Mouse (Mus musculus): ENCODE results near the gene Gm8909. TPM values are rescaled to one million over a fixed set of nuclear protein-coding genes. Genes with fewer than 3 reads are reported as not detected.
"Not testable (repeated sequence)": the region's sequence is repeated elsewhere in the genome, so short reads cannot be mapped to it uniquely, and the experiment has no call there.

The Gm8909 gene
- total and polyA plus RNA-seq, 2 experiments from 2014 or later = 0.28 TPM; not detected in 1

GRCm38 (mm10) chr17:36194471-36194870 lies 26.1 kb upstream of the Gm8909 start:
- no peaks in the 10 kb centered on the region for H3K36me3 ChIP-seq (ENCODE audit: insufficient read depth, low read length)
- no peaks in the 10 kb centered on the region for H3K9me3 ChIP-seq (ENCODE audit: low read length)
- no peak overlapping the region for H3K4me2 ChIP-seq (ENCODE audit: low read depth, low read length)
- H3K27ac ChIP-seq = no peak overlapping the region
- 79% methylated on average over 6 of the region's 6 CpGs for whole genome bisulfite sequencing
- no peak for TF ChIP-seq CTCF (IDR thresholded peaks at IDR 0.05; ENCODE audit: low read depth)
- DNase-seq (ENCODE audit: low spot score) (no peak), ATAC-seq (no peak)
- no peaks in the 10 kb centered on the region for H3K4me1 ChIP-seq (ENCODE audit: insufficient read depth, low read length)
- H3K27me3 ChIP-seq (ENCODE audit: insufficient read depth, low read length) = no peaks in the 10 kb centered on the region
- H3K4me3 ChIP-seq (ENCODE audit: low read length) = no peak overlapping the region
- no peak overlapping the region for H3K9ac ChIP-seq (replicated peaks; ENCODE audit: low read length)

- no peak overlapping the region for H3K9ac ChIP-seq (replicated peaks; ENCODE audit: low read length)
- WGBS = 31% methylated on average over 8 of the region's 8 CpGs
- no peaks in the 10 kb centered on the region for H3K4me1 ChIP-seq (ENCODE audit: insufficient read depth, low read length)
- ATAC-seq = peak; percentile 82
- H3K36me3 ChIP-seq (ENCODE audit: insufficient read depth, low read length) = no peaks in the 10 kb centered on the region
- peak; percentile 94 for DNase-seq (ENCODE audit: low spot score)
- no peak overlapping the region for H3K27ac ChIP-seq
- no peak overlapping the region for H3K4me2 ChIP-seq (ENCODE audit: low read depth, low read length)
- no peaks in the 10 kb centered on the region for H3K27me3 ChIP-seq (ENCODE audit: insufficient read depth, low read length)
- TF ChIP-seq CTCF (IDR thresholded peaks at IDR 0.05; ENCODE audit: low read depth) = peak; percentile 91
- H3K4me3 ChIP-seq (ENCODE audit: low read length) = no peak overlapping the region
- no peaks in the 10 kb centered on the region for H3K9me3 ChIP-seq (ENCODE audit: low read length)
Observed at GRCm38 (mm10) chr17:36193546-36194141, 25.3 kb upstream of the Gm8909 start.

GRCm38 (mm10) chr17:36192371-36192770 lies 24.0 kb upstream of the Gm8909 start:
- DNase-seq (ENCODE audit: low spot score) (no peak), ATAC-seq (no peak)
- no peak for TF ChIP-seq CTCF (IDR thresholded peaks at IDR 0.05; ENCODE audit: low read depth)
- H3K4me1 ChIP-seq (ENCODE audit: insufficient read depth, low read length) = no peaks in the 10 kb centered on the region
- no peaks in the 10 kb centered on the region for H3K27me3 ChIP-seq (ENCODE audit: insufficient read depth, low read length)
- 65% methylated on average over 2 of the region's 2 CpGs for WGBS
- no peaks in the 10 kb centered on the region for H3K36me3 ChIP-seq (ENCODE audit: insufficient read depth, low read length)
- no peak overlapping the region for H3K4me3 ChIP-seq (ENCODE audit: low read length)
- H3K9me3 ChIP-seq (ENCODE audit: low read length) = no peaks in the 10 kb centered on the region
- no peak overlapping the region for H3K27ac ChIP-seq
- no peak overlapping the region for H3K4me2 ChIP-seq (ENCODE audit: low read depth, low read length)
- no peak overlapping the region for H3K9ac ChIP-seq (replicated peaks; ENCODE audit: low read length)

- no peak for TF ChIP-seq CTCF (IDR thresholded peaks at IDR 0.05; ENCODE audit: low read depth)
- 78% methylated on average over 2 of the region's 2 CpGs for WGBS
- Histone ChIP-seq H3K9me3 (ENCODE audit: low read length) (no peaks in the 10 kb centered on the region), H3K4me1 (ENCODE audit: insufficient read depth, low read length) (no peaks in the 10 kb centered on the region), H3K27me3 (ENCODE audit: insufficient read depth, low read length) (no peaks in the 10 kb centered on the region), H3K27ac (no peak within 1 kb of the TSS), H3K36me3 (ENCODE audit: insufficient read depth, low read length) (no peaks in the 10 kb centered on the region), H3K4me3 (ENCODE audit: low read length) (no peak within 1 kb of the TSS), H3K9ac (replicated peaks; ENCODE audit: low read length) (no peak within 1 kb of the TSS), H3K4me2 (ENCODE audit: low read depth, low read length) (no peak within 1 kb of the TSS)
- DNase-seq (ENCODE audit: low spot score) = no peak
- ATAC-seq = no peak
Observed at GRCm38 (mm10) chr17:36190169-36190507, 21.8 kb upstream of the Gm8909 start, which contains the start of gene H2-T3. Gene H2-T3, minus strand, starts transcription at chr17:36190287.

- no peak for ATAC-seq
- Histone ChIP-seq H3K4me3 (ENCODE audit: low read length) (no peak overlapping the region), H3K9ac (replicated peaks; ENCODE audit: low read length) (no peak overlapping the region), H3K36me3 (ENCODE audit: insufficient read depth, low read length) (no peaks in the 10 kb centered on the region), H3K27ac (no peak overlapping the region), H3K27me3 (ENCODE audit: insufficient read depth, low read length) (no peaks in the 10 kb centered on the region), H3K4me2 (ENCODE audit: low read depth, low read length) (no peak overlapping the region), H3K4me1 (ENCODE audit: insufficient read depth, low read length) (no peaks in the 10 kb centered on the region), H3K9me3 (ENCODE audit: low read length) (no peaks in the 10 kb centered on the region)
- TF ChIP-seq CTCF (IDR thresholded peaks at IDR 0.05; ENCODE audit: low read depth) = no peak
- WGBS = 36% methylated on average over 18 of the region's 18 CpGs
- no peak for DNase-seq (ENCODE audit: low spot score)
Observed at GRCm38 (mm10) chr17:36189491-36190168, 21.3 kb upstream of the Gm8909 start.

- Histone ChIP-seq H3K4me2 (ENCODE audit: low read depth, low read length) (no peak overlapping the region), H3K4me3 (ENCODE audit: low read length) (no peak overlapping the region), H3K27ac (no peak overlapping the region), H3K9me3 (ENCODE audit: low read length) (no peaks in the 10 kb centered on the region), H3K9ac (replicated peaks; ENCODE audit: low read length) (no peak overlapping the region), H3K4me1 (ENCODE audit: insufficient read depth, low read length) (no peaks in the 10 kb centered on the region), H3K36me3 (ENCODE audit: insufficient read depth, low read length) (no peaks in the 10 kb centered on the region), H3K27me3 (ENCODE audit: insufficient read depth, low read length) (no peaks in the 10 kb centered on the region)
- no peak for TF ChIP-seq CTCF (IDR thresholded peaks at IDR 0.05; ENCODE audit: low read depth)
- 65% methylated on average over 3 of the region's 3 CpGs for WGBS
- no peak for DNase-seq (ENCODE audit: low spot score)
- no peak for ATAC-seq
Observed at GRCm38 (mm10) chr17:36187540-36187939, 19.2 kb upstream of the Gm8909 start.

GRCm38 (mm10) chr17:36182212-36182611 lies 13.9 kb upstream of the Gm8909 start:
- no peak overlapping the region for H3K27ac ChIP-seq
- H3K9ac ChIP-seq (replicated peaks; ENCODE audit: low read length) = no peak overlapping the region
- no peaks in the 10 kb centered on the region for H3K9me3 ChIP-seq (ENCODE audit: low read length)
- H3K36me3 ChIP-seq (ENCODE audit: insufficient read depth, low read length) = no peaks in the 10 kb centered on the region
- no peaks in the 10 kb centered on the region for H3K4me1 ChIP-seq (ENCODE audit: insufficient read depth, low read length)
- no peak for TF ChIP-seq CTCF (IDR thresholded peaks at IDR 0.05; ENCODE audit: low read depth)
- ATAC-seq (no peak), DNase-seq (ENCODE audit: low spot score) (no peak)
- WGBS = 74% methylated on average over 12 of the region's 12 CpGs
- no peak overlapping the region for H3K4me2 ChIP-seq (ENCODE audit: low read depth, low read length)
- H3K27me3 ChIP-seq (ENCODE audit: insufficient read depth, low read length) = 0 out of 2 replicates have a peak, but pooled peaks cover 5% of the 10 kb centered on the region
- no peak overlapping the region for H3K4me3 ChIP-seq (ENCODE audit: low read length)

GRCm38 (mm10) chr17:36179446-36179845 lies 11.1 kb upstream of the Gm8909 start:
- not testable (repeated sequence) for H3K27me3 ChIP-seq (ENCODE audit: insufficient read depth, low read length); H3K9ac ChIP-seq (replicated peaks; ENCODE audit: low read length); H3K4me1 ChIP-seq (ENCODE audit: insufficient read depth, low read length); H3K36me3 ChIP-seq (ENCODE audit: insufficient read depth, low read length); H3K27ac ChIP-seq; ATAC-seq; DNase-seq (ENCODE audit: low spot score); H3K9me3 ChIP-seq (ENCODE audit: low read length)
- H3K4me2 ChIP-seq (ENCODE audit: low read depth, low read length) = peak overlapping the region; percentile 47; the same call in 1 of the 2 replicates
- WGBS = 12% methylated on average over 10 of the region's 10 CpGs
- H3K4me3 ChIP-seq (ENCODE audit: low read length) = peak overlapping the region; percentile 26; the same call in 1 of the 2 replicates

- peak; percentile 17 for DNase-seq (ENCODE audit: low spot score)
- H3K9ac ChIP-seq (replicated peaks; ENCODE audit: low read length); H3K4me1 ChIP-seq (ENCODE audit: insufficient read depth, low read length); H3K27ac ChIP-seq; H3K9me3 ChIP-seq (ENCODE audit: low read length); H3K36me3 ChIP-seq (ENCODE audit: insufficient read depth, low read length); ATAC-seq; H3K27me3 ChIP-seq (ENCODE audit: insufficient read depth, low read length): not testable (repeated sequence)
- peak overlapping the region; percentile 47; the same call in 1 of the 2 replicates for H3K4me2 ChIP-seq (ENCODE audit: low read depth, low read length)
- H3K4me3 ChIP-seq (ENCODE audit: low read length) = peak overlapping the region; percentile 26
- 1% methylated on average over 40 of the region's 40 CpGs for WGBS
Observed at GRCm38 (mm10) chr17:36178938-36179337, 10.6 kb upstream of the Gm8909 start.

GRCm38 (mm10) chr17:36176132-36176531 lies 7.8 kb upstream of the Gm8909 start:
- not testable (repeated sequence) for H3K9ac ChIP-seq (replicated peaks; ENCODE audit: low read length); H3K4me2 ChIP-seq (ENCODE audit: low read depth, low read length); DNase-seq (ENCODE audit: low spot score); H3K4me1 ChIP-seq (ENCODE audit: insufficient read depth, low read length); H3K27ac ChIP-seq; H3K27me3 ChIP-seq (ENCODE audit: insufficient read depth, low read length); H3K4me3 ChIP-seq (ENCODE audit: low read length); H3K36me3 ChIP-seq (ENCODE audit: insufficient read depth, low read length); H3K9me3 ChIP-seq (ENCODE audit: low read length); ATAC-seq
- WGBS = no CpG with 5 or more reads among the region's 2 CpGs

Data from hindbrain, postnatal 0 days (tissue).